Mouse (Mus musculus): ENCODE results near the gene Fcgrt. TPM values are rescaled to one million over a fixed set of nuclear protein-coding genes. Genes with fewer than 3 reads are reported as not detected.
"Not testable (repeated sequence)": the region's sequence is repeated elsewhere in the genome, so short reads cannot be mapped to it uniquely, and the experiment has no call there.

Fcgrt gene
- polyA plus RNA-seq, 1 experiment from 2014 or later, result 143 TPM

- no peak overlapping the region for H3K4me3 ChIP-seq (ENCODE audit: low read depth, low read length)
- TF ChIP-seq EP300 (IDR thresholded peaks at IDR 0.05) (no peak), CTCF (IDR thresholded peaks at IDR 0.05) (no peak)
- DNase-seq (ENCODE audit: low spot score), result no peak
- no peak overlapping the region for H3K27ac ChIP-seq (ENCODE audit: low read length)
- no peak overlapping the region for H3K9ac ChIP-seq (replicated peaks; ENCODE audit: low read depth)
- no peaks in the 10 kb centered on the region for H3K27me3 ChIP-seq (replicated peaks; ENCODE audit: insufficient read depth, low read length)
- peaks cover 9% of the 10 kb centered on the region; the same call in 1 of the 2 replicates for H3K36me3 ChIP-seq (ENCODE audit: insufficient read depth, low read length)
- no peak overlapping the region for H3K4me2 ChIP-seq (replicated peaks; ENCODE audit: low read depth, low read length)
- H3K9me3 ChIP-seq (ENCODE audit: low read length), result no peaks in the 10 kb centered on the region
- no peak for ATAC-seq
- WGBS, result 73% methylated on average over 5 of the region's 5 CpGs
- peaks cover 4% of the 10 kb centered on the region; the same call in 1 of the 2 replicates for H3K4me1 ChIP-seq (ENCODE audit: insufficient read depth, low read depth, low read length)
These were observed 16.4 kb upstream of the Fcgrt start for GRCm38 (mm10) chr7:45119780-45120709.

DNA sequence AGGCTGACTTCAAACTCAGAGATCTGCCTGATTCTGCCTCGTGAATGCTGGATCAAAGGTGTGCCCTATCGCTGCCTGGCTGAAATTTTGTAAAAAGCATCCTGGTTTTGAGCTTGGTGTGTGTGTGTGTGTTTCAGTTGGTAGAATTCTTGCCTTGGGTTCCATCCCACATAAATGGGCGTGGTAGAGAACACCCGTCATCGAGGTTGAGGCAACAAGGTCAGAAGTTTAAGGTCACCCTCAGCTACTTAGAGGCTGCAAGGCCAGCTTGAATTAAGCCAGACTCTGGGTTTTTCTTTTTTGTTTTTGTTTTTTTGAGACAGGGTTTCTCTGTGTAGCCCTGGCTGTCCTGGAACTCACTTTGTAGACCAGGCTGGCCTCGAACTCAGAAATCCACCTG lies 14.7 kb upstream of the Fcgrt start:
- H3K4me1 ChIP-seq (ENCODE audit: insufficient read depth, low read depth, low read length), result peaks cover 4% of the 10 kb centered on the region; the same call in 1 of the 2 replicates
- no peak overlapping the region for H3K4me2 ChIP-seq (replicated peaks; ENCODE audit: low read depth, low read length)
- DNase-seq (ENCODE audit: low spot score) (no peak), ATAC-seq (no peak)
- H3K27me3 ChIP-seq (replicated peaks; ENCODE audit: insufficient read depth, low read length), result no peaks in the 10 kb centered on the region
- no peak for TF ChIP-seq EP300 (IDR thresholded peaks at IDR 0.05)
- TF ChIP-seq CTCF (IDR thresholded peaks at IDR 0.05), result no peak
- 88% methylated on average over 6 of the region's 6 CpGs for WGBS
- H3K36me3 ChIP-seq (ENCODE audit: insufficient read depth, low read length), result peaks cover 9% of the 10 kb centered on the region; the same call in 1 of the 2 replicates
- H3K4me3 ChIP-seq (ENCODE audit: low read depth, low read length), result no peak overlapping the region
- H3K9me3 ChIP-seq (ENCODE audit: low read length), result no peaks in the 10 kb centered on the region
- no peak overlapping the region for H3K9ac ChIP-seq (replicated peaks; ENCODE audit: low read depth)
- no peak overlapping the region for H3K27ac ChIP-seq (ENCODE audit: low read length)

- no peak for DNase-seq (ENCODE audit: low spot score)
- no peak overlapping the region for H3K4me2 ChIP-seq (replicated peaks; ENCODE audit: low read depth, low read length)
- H3K27ac ChIP-seq (ENCODE audit: low read length), result 0 out of 2 replicates have a peak overlapping the region, but pooled peaks have one; percentile 14
- H3K9ac ChIP-seq (replicated peaks; ENCODE audit: low read depth), result no peak overlapping the region
- H3K9me3 ChIP-seq (ENCODE audit: low read length), result no peaks in the 10 kb centered on the region
- no peaks in the 10 kb centered on the region for H3K4me1 ChIP-seq (ENCODE audit: insufficient read depth, low read depth, low read length)
- H3K27me3 ChIP-seq (replicated peaks; ENCODE audit: insufficient read depth, low read length), result no peaks in the 10 kb centered on the region
- TF ChIP-seq CTCF (IDR thresholded peaks at IDR 0.05) (no peak), EP300 (IDR thresholded peaks at IDR 0.05) (no peak)
- H3K36me3 ChIP-seq (ENCODE audit: insufficient read depth, low read length), result peaks cover 9% of the 10 kb centered on the region; the same call in 1 of the 2 replicates
- 83% methylated on average over 8 of the region's 8 CpGs for WGBS
- ATAC-seq, result no peak
- H3K4me3 ChIP-seq (ENCODE audit: low read depth, low read length), result no peak overlapping the region
These were observed 13.9 kb upstream of the Fcgrt start for GRCm38 (mm10) chr7:45117566-45117965.

GRCm38 (mm10) chr7:45113476-45113875 lies 9.8 kb upstream of the Fcgrt start:
- no peaks in the 10 kb centered on the region for H3K4me1 ChIP-seq (ENCODE audit: insufficient read depth, low read depth, low read length)
- 67% methylated on average over 2 of the region's 2 CpGs for WGBS
- no peaks in the 10 kb centered on the region for H3K9me3 ChIP-seq (ENCODE audit: low read length)
- H3K4me3 ChIP-seq (ENCODE audit: low read depth, low read length), result no peak overlapping the region
- no peak for TF ChIP-seq CTCF (IDR thresholded peaks at IDR 0.05)
- no peak for TF ChIP-seq EP300 (IDR thresholded peaks at IDR 0.05)
- ATAC-seq (no peak), DNase-seq (ENCODE audit: low spot score) (no peak)
- no peaks in the 10 kb centered on the region for H3K36me3 ChIP-seq (ENCODE audit: insufficient read depth, low read length)
- no peaks in the 10 kb centered on the region for H3K27me3 ChIP-seq (replicated peaks; ENCODE audit: insufficient read depth, low read length)
- no peak overlapping the region for H3K27ac ChIP-seq (ENCODE audit: low read length)
- no peak overlapping the region for H3K9ac ChIP-seq (replicated peaks; ENCODE audit: low read depth)
- no peak overlapping the region for H3K4me2 ChIP-seq (replicated peaks; ENCODE audit: low read depth, low read length)

- no peak overlapping the region for H3K27ac ChIP-seq (ENCODE audit: low read length)
- H3K4me1 ChIP-seq (ENCODE audit: insufficient read depth, low read depth, low read length), result no peaks in the 10 kb centered on the region
- no peaks in the 10 kb centered on the region for H3K9me3 ChIP-seq (ENCODE audit: low read length)
- H3K27me3 ChIP-seq (replicated peaks; ENCODE audit: insufficient read depth, low read length), result no peaks in the 10 kb centered on the region
- H3K4me3 ChIP-seq (ENCODE audit: low read depth, low read length), result no peak overlapping the region
- no peaks in the 10 kb centered on the region for H3K36me3 ChIP-seq (ENCODE audit: insufficient read depth, low read length)
- TF ChIP-seq CTCF (IDR thresholded peaks at IDR 0.05) (no peak), EP300 (IDR thresholded peaks at IDR 0.05) (no peak)
- no peak for ATAC-seq
- H3K9ac ChIP-seq (replicated peaks; ENCODE audit: low read depth), result no peak overlapping the region
- WGBS, result 42% methylated on average over 3 of the region's 3 CpGs
- H3K4me2 ChIP-seq (replicated peaks; ENCODE audit: low read depth, low read length), result no peak overlapping the region
- no peak for DNase-seq (ENCODE audit: low spot score)
These were observed 8.9 kb upstream of the Fcgrt start for GRCm38 (mm10) chr7:45112529-45112928.

- Histone ChIP-seq H3K4me2 (replicated peaks; ENCODE audit: low read depth, low read length) (no peak overlapping the region), H3K27me3 (replicated peaks; ENCODE audit: insufficient read depth, low read length) (no peaks in the 10 kb centered on the region), H3K27ac (ENCODE audit: low read length) (no peak overlapping the region), H3K36me3 (ENCODE audit: insufficient read depth, low read length) (no peaks in the 10 kb centered on the region), H3K4me1 (ENCODE audit: insufficient read depth, low read depth, low read length) (no peaks in the 10 kb centered on the region), H3K4me3 (ENCODE audit: low read depth, low read length) (no peak overlapping the region), H3K9ac (replicated peaks; ENCODE audit: low read depth) (no peak overlapping the region), H3K9me3 (ENCODE audit: low read length) (no peaks in the 10 kb centered on the region)
- 38% methylated on average over 2 of the region's 2 CpGs for WGBS
- DNase-seq (ENCODE audit: low spot score) (no peak), ATAC-seq (no peak)
- no peak for TF ChIP-seq CTCF (IDR thresholded peaks at IDR 0.05)
- no peak for TF ChIP-seq EP300 (IDR thresholded peaks at IDR 0.05)
These were observed 8.3 kb upstream of the Fcgrt start for GRCm38 (mm10) chr7:45111940-45112339.

GRCm38 (mm10) chr7:45110089-45110488 lies 6.4 kb upstream of the Fcgrt start:
- H3K36me3 ChIP-seq (ENCODE audit: insufficient read depth, low read length); ATAC-seq; H3K9ac ChIP-seq (replicated peaks; ENCODE audit: low read depth); H3K27ac ChIP-seq (ENCODE audit: low read length); H3K4me2 ChIP-seq (replicated peaks; ENCODE audit: low read depth, low read length); H3K27me3 ChIP-seq (replicated peaks; ENCODE audit: insufficient read depth, low read length); H3K9me3 ChIP-seq (ENCODE audit: low read length); H3K4me1 ChIP-seq (ENCODE audit: insufficient read depth, low read depth, low read length); DNase-seq (ENCODE audit: low spot score); H3K4me3 ChIP-seq (ENCODE audit: low read depth, low read length): not testable (repeated sequence)
- 83% methylated on average over 4 of the region's 4 CpGs for WGBS
